Mouse (Mus musculus): ENCODE data around the gene Tmem106b. TPM values are rescaled to one million over a fixed set of nuclear protein-coding genes. Genes with fewer than 3 reads are reported as not detected.

The Tmem106b gene
- total RNA-seq, 4 experiments from 2014 or later: 153 to 187 (median 159) TPM

Other genes with a start within 250 kb of the Tmem106b start
- not detected for gene Vwde, start 155.2 kb downstream of the Tmem106b start, total RNA-seq (2022)